Mouse (Mus musculus): ENCODE results near the gene Col15a1. TPM values are rescaled to one million over a fixed set of nuclear protein-coding genes. Genes with fewer than 3 reads are reported as not detected.

Gene Col15a1
- total RNA-seq, 2 experiments from 2014 or later: 315 to 324 TPM

DNA sequence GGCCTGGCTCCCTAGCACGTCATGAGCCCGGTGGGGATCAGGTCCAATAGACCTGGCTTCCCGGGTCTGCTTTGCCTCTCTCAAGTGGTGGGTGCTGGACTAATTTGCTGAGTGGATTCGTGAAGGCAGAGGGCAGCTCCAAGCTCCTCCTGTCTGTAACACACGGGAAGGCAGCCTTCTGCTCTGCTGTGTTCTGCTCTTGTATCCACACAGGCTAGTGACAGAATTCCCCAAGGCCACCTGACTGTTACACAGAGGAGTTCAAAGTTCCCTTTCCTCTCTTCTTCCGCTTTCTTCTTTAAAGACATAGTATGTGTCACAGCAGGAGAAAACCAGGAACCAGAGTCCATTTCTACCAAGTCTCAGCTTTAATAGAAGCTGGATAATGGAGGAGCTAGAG is 53.1 kb downstream of the Col15a1 start:
- intact Hi-C loops (cut with DNase I): no loop called here
- no peak for DNase-seq

DNA sequence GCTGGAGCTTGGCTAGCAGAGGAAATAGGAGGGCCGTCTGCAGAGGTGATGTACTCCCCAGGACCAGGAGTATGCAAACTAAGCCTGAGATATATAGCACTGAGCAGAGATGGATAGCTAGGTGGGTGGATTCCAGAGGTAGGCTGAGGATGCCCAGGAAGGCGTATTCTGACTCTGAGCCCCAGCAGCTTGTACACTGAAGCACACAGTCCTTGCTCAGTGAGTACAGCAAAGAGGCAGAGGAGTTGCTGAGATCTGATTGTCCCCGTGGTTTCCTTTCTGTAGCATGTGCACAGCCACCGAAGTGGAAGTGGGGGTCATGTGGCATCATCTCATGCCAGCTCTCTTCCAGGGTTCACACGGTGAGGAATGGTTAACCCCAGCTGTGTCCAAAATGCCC is 54.0 kb downstream of the Col15a1 start:
- no peak for DNase-seq
- intact Hi-C loops (cut with DNase I): no loop called here

DNA sequence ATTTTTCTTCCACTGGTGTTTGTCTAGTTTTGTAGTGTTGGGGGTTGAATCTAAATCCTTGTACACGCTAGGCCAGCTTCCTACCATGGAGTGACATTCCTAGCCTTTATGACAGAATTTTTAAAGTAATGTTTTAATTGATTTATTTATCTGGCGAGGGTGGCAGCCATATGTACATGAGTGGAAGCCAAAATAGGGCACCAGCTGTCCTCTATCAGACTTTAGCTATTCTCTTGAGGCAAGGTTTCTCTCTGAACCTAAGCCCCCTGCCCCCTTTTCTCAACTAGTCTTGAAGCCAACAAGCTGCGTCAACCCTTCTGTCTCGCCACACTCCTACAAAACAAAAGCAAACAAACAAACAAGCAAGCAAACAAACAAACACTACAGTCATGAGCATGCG is 57.6 kb downstream of the Col15a1 start:
- intact Hi-C loops (cut with DNase I): no loop called here
- no peak for DNase-seq

DNA sequence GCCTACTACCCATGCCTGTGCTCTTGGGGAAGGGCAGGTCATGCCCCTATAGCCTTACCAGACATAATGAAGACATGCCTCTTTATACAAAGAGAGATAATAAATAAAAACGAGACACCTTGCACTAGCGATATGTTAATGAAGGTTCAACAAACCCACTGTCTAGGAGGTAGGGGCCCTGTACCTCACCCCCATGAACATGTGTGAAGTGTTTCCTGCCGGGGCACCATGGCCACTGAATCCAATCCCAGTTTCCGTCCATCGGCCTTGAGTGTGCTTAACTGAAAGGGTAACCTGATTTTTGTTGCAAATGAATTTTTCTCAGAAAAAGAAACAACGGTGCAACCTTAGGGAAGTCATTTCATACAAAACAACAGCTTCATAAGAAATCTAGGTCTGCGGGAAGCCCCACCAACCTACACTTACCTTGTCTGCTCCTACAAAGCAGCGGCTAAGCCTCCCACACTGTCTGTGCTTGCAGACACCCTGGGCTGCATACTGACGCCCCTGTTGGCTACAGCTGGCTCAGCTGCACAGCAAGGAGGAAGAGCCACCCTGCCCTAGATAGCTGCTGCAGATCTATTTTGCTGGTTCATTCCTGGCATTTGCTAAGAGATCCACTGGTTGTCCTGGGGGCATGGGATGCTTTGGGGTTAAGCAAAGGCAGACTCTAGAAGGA is 64.6 kb downstream of the Col15a1 start:
- intact Hi-C loops (cut with DNase I): no loop called here

DNA sequence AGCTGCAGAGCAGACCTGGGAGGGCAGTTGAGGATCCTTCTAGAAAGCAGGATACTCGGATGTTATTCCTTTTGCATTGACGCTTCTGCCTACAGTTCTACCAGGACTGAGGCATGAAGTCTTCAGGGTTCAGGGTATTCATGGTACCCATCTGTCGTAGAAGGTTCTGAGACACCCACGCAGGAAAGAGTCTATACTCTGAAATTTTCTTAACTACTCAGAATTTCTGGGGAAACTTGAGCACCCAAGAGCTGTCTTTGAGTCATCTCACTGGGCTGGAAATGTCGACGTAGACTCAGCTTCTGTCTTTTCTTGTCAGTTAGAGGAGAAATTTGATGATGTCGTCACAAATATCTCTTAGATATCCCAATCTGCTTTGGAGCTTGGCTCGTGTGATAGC is 65.8 kb downstream of the Col15a1 start:
- intact Hi-C loops (cut with DNase I): no loop called here
- no peak for DNase-seq

More for the DNA sequence above, 64.6 kb downstream of the Col15a1 start:
- no peak for DNase-seq

DNA sequence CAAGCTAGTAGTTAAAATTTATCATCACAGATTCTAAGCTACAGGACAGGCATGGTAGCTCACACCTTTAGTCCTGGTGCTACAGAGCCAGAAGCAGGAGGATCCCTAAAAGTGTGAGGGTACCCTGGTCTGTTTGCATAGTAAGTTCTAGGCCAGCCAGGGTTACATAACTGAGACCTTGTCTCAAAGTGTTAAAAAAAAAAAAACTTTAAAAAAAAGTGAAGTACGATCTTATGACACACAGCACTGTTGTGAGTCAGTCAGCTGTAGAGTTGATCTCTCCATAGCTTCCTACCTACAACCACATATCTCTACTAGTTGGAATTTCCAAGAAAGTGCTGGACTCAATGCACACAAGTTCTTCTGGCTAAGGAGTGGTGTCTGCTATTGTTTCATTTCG is 67.0 kb downstream of the Col15a1 start:
- intact Hi-C loops (cut with DNase I): no loop called here
- DNase-seq: no peak

DNA sequence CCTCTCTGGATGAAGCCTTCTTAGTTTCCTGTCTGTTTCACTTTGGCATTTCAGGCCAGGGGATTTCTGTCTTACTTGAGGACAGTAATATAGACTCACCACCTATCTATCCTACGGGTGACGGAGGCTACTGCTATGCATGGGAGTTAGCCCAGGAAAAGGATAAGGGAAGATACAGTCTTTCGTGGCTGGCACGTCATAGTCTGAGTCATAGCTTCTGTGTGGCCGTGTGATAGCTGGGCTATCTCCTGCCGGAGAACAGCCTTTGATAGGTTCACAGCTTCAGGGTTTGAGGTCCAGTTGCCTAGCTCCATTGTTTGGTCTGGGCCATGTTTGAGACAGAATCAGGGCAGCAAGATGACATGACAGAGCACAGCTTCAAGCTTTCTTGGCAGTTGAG is 70.4 kb downstream of the Col15a1 start:
- intact Hi-C loops (cut with DNase I): no loop called here
- no peak for DNase-seq

DNA sequence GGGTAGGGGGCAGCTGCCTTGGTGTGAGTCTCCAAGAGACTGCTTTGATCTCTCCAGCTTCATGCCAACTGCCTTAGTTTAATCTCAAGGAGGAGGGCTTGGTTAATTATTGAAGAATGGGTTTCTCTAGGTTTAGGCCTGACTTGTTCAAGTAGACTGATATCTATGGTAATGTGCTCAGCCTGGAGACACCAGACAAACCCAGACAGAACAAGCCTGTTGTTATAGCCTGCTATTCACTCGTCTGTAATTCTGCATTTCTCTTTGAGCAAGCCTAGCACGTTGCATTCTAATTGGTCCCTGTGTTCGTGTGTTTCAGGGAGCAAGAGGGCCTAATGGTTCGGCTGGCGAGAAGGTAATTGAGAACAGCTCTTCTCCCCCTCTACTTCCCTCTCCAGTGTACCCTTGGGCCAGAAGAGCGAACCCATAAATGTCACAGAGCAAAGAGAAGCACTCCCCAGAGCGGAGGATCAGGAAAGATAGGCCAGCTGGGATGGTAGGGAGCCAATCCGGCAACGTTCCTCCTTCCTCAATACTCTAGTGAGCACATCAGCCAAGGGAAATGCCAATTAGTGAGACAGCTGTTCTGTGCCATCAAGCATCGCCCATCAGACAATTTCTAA is 71.2 kb downstream of the Col15a1 start:
- intact Hi-C loops (cut with DNase I): no loop called here
- DNase-seq: no peak

DNA sequence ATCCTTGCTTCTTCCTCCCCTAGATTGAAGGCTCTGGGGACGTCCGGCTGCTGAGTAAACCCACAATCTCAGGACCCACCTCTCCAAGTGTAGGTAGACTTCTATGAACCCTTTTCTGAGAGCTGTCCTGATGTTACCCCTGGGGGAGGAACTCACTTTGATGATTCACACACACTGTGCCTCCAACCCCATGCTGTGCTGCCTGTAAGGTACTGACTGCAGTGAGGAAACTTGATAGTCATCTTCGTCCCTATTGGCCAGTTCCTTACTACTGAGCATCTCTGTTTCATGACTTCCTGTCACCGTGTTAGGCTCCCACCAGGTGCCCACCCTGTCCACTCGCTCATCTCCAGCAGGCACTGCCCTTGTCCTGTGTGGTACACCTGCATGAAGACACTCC is 72.2 kb downstream of the Col15a1 start:
- intact Hi-C loops (cut with DNase I): no loop called here

DNA sequence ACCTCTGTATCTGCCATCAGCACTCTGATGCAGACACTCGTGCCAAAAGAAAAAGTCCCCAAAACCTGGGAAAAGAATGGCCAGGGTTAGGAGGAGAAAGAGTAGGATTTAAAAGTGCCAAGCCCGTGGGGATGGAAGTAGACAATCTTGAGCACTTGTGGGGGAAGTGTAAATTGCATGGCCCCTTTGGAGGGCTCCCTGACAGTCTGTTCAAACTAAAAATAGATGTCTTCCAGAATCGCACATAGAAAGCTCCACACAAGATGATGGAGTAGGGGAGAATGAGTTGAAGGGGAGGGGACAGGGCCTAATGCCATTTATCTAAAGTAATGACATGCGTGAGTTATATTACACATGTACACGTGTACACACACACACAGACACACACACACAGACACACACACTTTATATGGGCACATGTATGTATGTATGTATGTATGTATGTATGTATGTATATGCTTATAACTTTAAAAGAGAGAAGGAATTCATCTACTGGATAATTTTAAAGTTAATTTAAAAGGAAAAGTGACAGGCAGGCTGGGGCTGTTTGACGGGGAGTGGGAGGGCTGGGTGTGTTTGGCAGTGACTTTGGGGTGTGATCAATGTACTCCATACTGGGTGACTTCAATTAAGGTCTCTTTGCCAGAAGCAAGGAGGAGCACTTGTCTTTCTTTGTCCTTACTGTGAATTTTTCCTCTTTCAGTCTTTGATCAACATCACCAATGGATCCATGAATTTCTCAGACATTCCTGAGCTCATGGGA is 74.1 kb downstream of the Col15a1 start:
- intact Hi-C loops (cut with DNase I): no loop called here
- DNase-seq: no peak

More for the DNA sequence above, 72.2 kb downstream of the Col15a1 start:
- no peak for DNase-seq

DNA sequence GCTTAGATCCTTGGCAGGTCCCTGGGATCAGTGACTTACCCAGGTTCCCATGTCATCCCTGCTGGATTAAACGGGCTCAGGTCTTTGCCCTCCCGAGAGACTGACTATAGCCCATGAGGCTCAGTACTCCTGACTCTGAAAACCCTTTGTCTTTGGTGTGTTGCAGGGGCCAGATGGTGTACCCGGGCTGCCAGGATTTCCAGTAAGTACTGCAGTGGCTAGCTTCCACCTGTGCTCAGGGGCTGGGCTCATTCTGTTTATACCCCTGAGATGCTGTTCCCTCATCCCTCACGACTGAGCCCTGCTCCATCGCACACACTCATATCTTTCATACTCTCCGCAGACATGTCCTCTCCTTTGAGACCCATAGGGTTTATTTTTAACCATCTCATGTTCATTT is 76.3 kb downstream of the Col15a1 start:
- DNase-seq: no peak

DNA sequence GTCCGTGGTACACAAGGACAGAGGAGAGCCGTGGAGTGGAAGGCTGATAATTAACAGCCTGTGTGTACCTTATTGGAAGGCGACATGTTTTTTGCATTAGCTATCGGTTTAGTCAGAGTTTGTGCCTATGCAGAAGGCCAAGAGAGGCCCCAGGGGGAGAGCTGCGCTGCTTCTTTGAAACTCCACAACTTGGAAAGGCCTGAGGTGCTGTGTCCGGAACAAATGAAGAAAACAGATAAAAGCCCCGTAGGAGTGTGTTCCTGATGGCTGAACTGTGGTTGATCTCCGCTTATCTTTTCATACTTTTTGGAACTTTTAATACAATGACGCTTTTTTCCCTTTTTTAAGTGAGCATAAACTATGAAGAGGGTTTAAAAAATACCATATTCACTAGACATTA is 76.9 kb downstream of the Col15a1 start:
- peak in 1 of 2 experiments; percentile 44 for DNase-seq
- intact Hi-C loops (cut with DNase I): no loop called here

More for the DNA sequence above, 76.3 kb downstream of the Col15a1 start:
- intact Hi-C loops (cut with DNase I): no loop called here

DNA sequence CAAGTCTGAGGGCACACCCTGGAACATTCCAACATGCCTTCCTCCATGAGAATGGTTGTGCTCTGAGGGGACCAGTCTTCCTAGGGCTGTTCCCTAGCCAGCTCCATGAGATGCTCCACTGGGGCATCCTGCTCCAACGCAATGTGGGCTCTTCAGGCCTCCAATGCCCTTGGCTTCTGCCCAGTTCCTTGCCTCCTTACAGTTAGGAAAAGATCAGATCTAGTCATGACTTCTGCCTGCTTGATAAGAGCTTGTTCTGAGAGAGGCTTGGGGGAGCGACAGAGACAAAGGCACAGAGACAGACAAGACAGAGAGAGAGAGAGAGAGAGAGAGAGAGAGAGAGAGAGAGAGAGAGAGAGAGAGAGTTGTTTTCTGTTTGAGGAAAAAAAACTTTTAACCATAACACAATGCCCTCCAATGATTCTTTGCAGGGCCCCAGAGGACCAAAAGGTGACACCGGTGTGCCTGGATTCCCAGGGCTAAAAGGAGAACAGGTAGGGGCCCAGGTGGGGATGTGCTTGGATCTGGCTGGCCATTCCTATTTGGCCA is 78.7 kb downstream of the Col15a1 start:
- DNase-seq: no peak
- intact Hi-C loops (cut with DNase I): no loop called here

DNA sequence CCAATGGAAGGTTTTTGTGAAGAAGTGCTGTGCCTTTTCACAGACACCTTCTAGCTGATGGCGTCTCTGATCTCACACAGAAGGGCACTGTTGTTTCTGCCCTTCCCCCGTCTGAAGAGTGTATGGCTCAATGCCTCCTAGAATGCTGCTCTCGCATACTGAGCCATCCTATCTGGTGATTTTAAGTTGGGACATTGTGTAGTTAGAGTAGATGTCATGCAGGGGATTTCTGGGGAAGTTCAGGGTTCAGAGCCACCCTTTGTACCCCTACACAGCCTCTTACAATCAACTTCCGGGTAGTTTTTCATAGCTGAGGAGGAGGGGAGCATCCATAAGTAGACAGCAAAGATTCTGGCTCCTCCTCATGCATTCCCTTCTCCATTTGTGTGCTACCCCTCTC is 79.5 kb downstream of the Col15a1 start:
- intact Hi-C loops (cut with DNase I): no loop called here
- no peak for DNase-seq

DNA sequence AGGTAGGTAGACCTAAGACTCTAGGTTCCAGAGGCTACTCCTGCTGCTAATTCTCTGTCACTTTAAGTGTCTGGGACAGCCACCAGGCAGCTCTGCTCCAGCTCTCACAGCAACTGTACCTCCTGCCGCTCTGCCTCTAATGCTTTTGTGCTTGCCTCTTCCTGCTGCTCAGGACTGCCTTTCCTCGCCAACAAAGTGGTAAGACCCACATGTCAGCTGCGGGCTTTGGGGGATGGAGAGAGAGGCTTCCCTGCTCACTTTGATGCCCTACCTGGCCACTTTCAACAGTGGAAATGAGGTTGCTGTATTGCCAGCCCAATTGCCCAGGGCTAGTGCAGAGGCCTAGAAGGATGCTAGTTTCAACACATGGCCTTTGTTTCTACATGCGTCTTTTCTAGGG is 80.3 kb downstream of the Col15a1 start:
- DNase-seq: no peak
- intact Hi-C loops (cut with DNase I): no loop called here

DNA sequence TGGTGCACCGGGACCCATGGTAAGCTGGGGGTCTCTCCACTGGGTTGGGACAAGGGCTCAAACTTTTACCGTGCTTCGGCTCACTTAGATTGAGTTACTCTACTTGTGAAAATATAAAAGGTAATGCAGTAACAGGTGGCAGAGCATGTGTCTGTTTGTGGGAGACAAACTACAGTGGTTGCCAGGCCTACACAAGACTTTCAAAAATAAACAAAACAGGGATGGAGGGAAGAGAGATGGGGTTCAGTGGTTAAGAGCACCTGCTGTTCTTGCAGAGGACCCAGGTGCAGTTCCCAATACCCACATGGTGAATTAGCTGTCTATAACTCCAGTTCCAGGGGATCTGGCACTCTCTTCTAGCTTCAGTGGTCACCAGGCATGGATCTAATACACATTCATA is 81.6 kb downstream of the Col15a1 start:
- intact Hi-C loops (cut with DNase I): no loop called here
- no peak for DNase-seq

DNA sequence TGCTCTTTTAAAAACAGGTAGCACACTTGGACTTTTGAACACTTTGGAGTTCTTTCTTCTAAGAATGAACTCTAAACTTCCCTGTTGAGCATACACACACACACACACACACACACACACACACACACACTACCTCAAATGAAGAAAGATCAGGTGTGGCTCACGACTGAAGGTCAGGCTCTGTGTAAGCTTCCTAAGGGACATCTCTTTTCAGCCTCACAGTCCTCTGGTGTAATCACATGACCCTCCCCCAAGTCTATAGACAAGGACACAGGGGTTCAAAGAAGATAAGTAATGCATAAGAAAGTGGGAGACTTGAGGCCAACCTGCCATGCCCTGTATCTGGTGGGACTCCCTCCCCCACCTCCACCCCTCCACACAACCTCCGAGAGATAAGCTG is 82.5 kb downstream of the Col15a1 start:
- DNase-seq: no peak
- intact Hi-C loops (cut with DNase I): no loop called here

DNA sequence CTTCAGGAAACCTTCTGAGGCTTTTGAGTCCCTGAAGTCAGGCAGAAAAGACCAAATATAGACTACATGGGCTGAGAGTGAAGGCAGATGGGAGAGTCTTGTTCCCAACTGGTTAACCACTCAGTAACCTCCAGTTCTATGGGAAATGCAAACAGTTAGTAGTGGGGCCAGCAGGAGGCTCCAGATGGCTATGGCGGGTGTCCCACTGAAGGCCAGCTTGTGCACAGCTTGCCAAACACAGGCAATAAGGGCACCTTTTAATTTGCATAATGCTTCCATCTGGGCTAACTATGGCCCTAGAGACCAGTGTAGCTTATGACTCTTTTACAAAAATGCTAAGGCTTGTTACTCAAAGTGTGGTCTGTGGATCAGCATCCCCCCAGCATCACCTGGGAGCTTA is 83.1 kb downstream of the Col15a1 start:
- DNase-seq: no peak
- intact Hi-C loops (cut with DNase I): no loop called here

DNA sequence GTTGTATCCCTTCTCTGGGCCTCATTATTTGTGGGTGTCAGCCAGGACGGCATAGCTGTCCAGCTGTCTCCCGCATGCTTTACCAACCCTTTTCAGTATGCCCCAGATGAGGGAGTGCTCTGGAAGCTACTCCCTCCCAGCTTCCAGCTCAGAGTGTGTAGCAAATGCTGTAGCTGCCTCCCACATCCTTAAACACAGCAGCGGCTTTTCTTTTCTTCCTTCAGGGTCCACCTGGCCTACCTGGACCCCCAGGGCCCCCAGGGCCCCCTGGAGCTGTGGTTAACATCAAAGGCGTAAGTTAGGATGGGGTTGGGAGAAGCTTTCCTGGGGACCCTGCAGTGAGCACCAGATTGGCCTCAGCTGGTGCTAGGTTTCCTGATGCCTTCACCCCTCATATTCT is 85.0 kb downstream of the Col15a1 start:
- intact Hi-C loops (cut with DNase I): no loop called here
- DNase-seq: no peak

DNA sequence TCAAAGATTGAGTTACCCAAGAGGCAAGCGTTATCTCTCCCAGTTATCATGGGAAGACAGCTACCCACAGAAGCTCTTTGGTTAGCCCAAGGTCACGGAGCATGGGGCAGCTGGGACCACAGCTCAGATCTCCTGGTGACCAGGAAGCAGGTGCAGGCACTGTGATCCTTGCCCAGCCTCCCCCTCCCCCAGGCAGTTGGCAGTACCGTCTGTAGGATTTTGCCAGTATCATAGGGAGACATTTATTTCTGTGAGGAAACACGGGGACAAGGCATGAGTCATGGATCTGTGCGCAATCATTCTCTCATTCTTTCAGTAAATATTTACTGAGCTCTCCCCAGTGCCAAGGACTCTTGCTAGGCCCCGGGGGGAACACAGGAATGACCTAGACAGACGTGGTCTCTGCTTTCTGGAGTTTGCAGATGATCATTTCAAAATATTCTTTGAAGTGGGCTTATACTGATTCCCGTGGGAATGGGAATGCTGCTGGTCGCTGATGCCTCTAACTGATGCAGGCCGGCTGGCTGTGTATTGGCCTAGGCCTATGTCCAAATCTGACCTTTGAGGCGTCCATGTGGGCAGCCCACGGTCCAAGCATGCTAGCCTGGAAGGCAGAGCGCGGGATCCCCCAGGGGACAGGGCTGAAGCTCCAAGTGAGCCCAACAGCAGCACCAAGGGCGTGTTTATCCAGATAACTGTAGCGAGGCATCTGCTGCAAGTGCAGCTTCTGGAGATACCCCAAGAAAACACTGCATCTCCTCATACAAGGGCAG is 86.0 kb downstream of the Col15a1 start:
- peak; percentile 61 to 66 for DNase-seq
- intact Hi-C loops (cut with DNase I): no loop called here

DNA sequence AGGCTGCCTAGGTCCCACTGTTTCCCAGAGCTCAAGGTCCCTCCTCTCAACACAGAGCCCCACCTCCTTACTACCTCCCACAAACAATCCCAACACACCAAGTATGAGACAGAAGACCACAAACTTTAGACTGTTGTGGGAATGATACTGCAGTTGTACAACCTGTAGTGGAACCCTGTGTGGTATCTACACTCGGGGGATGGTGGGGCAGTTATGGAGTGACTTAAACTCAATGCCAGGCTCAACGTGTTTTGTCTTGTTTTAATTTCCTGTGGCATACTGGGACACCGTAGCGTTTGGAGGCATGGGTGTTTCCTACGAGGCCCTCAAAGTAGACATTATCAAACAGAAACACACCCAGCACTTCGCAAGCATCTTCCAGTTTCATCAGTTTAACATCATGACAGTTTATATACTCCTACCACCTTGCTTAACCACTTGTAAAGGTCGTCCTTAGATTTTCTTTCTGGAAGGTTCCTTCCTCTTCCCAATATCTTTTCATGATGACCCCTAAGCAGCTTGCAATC is 86.6 kb downstream of the Col15a1 start:
- intact Hi-C loops (cut with DNase I): no loop called here
- no peak for DNase-seq
